Mouse (Mus musculus): Measurements from ENCODE around the gene Fgfr2. TPM values are rescaled to one million over a fixed set of nuclear protein-coding genes. Genes with fewer than 3 reads are reported as not detected.

Fgfr2 gene
- total RNA-seq, 1 experiment: 37.5 TPM

DNA sequence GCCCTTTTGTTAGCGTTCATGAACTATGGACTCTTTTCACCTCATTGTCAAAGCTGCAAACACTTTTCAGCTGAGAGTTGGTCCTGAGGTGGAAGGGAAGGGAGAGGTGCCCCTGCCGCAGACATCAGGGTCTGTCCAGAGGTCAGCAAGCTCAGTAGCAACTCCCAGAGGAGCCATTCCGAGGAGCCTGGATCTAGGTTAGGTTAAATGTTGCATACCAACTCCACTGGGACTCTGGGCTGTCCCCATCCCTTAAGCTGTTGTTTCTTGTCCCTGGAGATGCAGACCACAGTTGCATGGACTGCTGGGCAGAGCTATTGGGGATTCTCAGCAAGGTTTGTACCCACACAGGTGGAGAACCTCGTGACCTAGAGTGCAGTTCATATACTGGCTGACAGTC lies 424.0 kb downstream of the Fgfr2 start:
- Histone ChIP-seq H3K27ac (ENCODE audit: insufficient read depth, low read depth, low read length, poor library complexity, severe bottlenecking) (no peak overlapping the region), H3K4me1 (ENCODE audit: control insufficient read depth in 2 of 2, insufficient read depth in 2 of 2, low read length in 2 of 2, poor library complexity in 1 of 2) (peaks cover 0 to 4% of the 10 kb centered on the region in 2 experiments; a peak in 1 of 4 replicates), H3K9ac (ENCODE audit: insufficient read depth, low read depth, low read length, poor library complexity, severe bottlenecking) (no peak overlapping the region), H3K4me3 (ENCODE audit: insufficient read depth in 1 of 2, low read depth in 1 of 2, low read length in 2 of 2, poor library complexity in 1 of 2, severe bottlenecking in 1 of 2) (no peak overlapping the region), H3K36me3 (ENCODE audit: control insufficient read depth, insufficient read depth, low read length, poor library complexity, severe bottlenecking) (no peaks in the 10 kb centered on the region), H3K9me3 (ENCODE audit: control insufficient read depth, insufficient read depth, low read depth, low read length) (no peaks in the 10 kb centered on the region)
- TF ChIP-seq ZC3H11A (IDR thresholded peaks at IDR 0.05; ENCODE audit: borderline replicate concordance, low read depth, low read length) (no peak), CHD2 (IDR thresholded peaks at IDR 0.05; ENCODE audit: low read depth, low read length) (no peak), MAFK (IDR thresholded peaks at IDR 0.05; ENCODE audit: insufficient read depth, low read depth, low read length) (no peak), HCFC1 (IDR thresholded peaks at IDR 0.05; ENCODE audit: borderline replicate concordance, insufficient read depth, low read length) (no peak), ZNF384 (IDR thresholded peaks at IDR 0.05; ENCODE audit: low read depth, low read length) (no peak)
- in situ Hi-C loops (cut with MboI; ENCODE audit: low sequenced_read_pairs in 2 of 2, unreplicated experiment in 2 of 2): no loop called here
- DNase-seq (ENCODE audit: low read depth, low spot score): no peak

DNA sequence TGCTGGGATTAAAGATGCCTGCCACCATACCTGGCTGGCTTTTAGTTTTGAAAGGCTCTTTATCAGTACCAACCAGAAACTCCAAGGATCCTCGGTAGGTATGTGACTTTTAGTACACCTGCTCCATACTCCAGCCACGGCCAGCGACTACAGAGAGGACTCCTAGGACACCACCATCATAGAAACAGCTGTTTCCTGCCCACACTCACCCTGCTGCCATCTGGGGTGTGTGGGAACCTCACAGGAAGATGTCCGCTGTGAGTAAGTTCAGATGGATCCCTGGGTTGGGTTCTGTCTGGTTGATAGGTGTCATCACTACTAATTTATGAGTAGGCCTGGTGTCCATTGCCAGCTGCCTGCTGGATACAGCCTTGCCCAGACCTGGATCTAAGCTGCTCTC lies 424.4 kb downstream of the Fgfr2 start:
- no peak overlapping the region for H3K27ac ChIP-seq (ENCODE audit: insufficient read depth, low read depth, low read length, poor library complexity, severe bottlenecking)
- in situ Hi-C loops (cut with MboI; ENCODE audit: low sequenced_read_pairs in 2 of 2, unreplicated experiment in 2 of 2): no loop called here
- TF ChIP-seq MAFK (IDR thresholded peaks at IDR 0.05; ENCODE audit: insufficient read depth, low read depth, low read length) (no peak), HCFC1 (IDR thresholded peaks at IDR 0.05; ENCODE audit: borderline replicate concordance, insufficient read depth, low read length) (no peak), ZC3H11A (IDR thresholded peaks at IDR 0.05; ENCODE audit: borderline replicate concordance, low read depth, low read length) (no peak), CHD2 (IDR thresholded peaks at IDR 0.05; ENCODE audit: low read depth, low read length) (no peak), ZNF384 (IDR thresholded peaks at IDR 0.05; ENCODE audit: low read depth, low read length) (no peak)
- H3K9me3 ChIP-seq (ENCODE audit: control insufficient read depth, insufficient read depth, low read depth, low read length): no peaks in the 10 kb centered on the region
- no peaks in the 10 kb centered on the region for H3K36me3 ChIP-seq (ENCODE audit: control insufficient read depth, insufficient read depth, low read length, poor library complexity, severe bottlenecking)
- DNase-seq (ENCODE audit: low read depth, low spot score): no peak
- H3K4me3 ChIP-seq (ENCODE audit: insufficient read depth in 1 of 2, low read depth in 1 of 2, low read length in 2 of 2, poor library complexity in 1 of 2, severe bottlenecking in 1 of 2): no peak overlapping the region
- peaks cover 0 to 4% of the 10 kb centered on the region in 2 experiments; a peak in 1 of 4 replicates for H3K4me1 ChIP-seq (ENCODE audit: control insufficient read depth in 2 of 2, insufficient read depth in 2 of 2, low read length in 2 of 2, poor library complexity in 1 of 2)
- H3K9ac ChIP-seq (ENCODE audit: insufficient read depth, low read depth, low read length, poor library complexity, severe bottlenecking): no peak overlapping the region

- H3K36me3 ChIP-seq (ENCODE audit: control insufficient read depth, insufficient read depth, low read length, poor library complexity, severe bottlenecking): no peaks in the 10 kb centered on the region
- H3K9me3 ChIP-seq (ENCODE audit: control insufficient read depth, insufficient read depth, low read depth, low read length): no peaks in the 10 kb centered on the region
- no peak for DNase-seq (ENCODE audit: low read depth, low spot score)
- H3K4me1 ChIP-seq (ENCODE audit: control insufficient read depth in 2 of 2, insufficient read depth in 2 of 2, low read length in 2 of 2, poor library complexity in 1 of 2): peaks cover 0 to 4% of the 10 kb centered on the region in 2 experiments; a peak in 1 of 4 replicates
- in situ Hi-C loops (cut with MboI; ENCODE audit: low sequenced_read_pairs in 2 of 2, unreplicated experiment in 2 of 2): no loop called here
- H3K27ac ChIP-seq (ENCODE audit: insufficient read depth, low read depth, low read length, poor library complexity, severe bottlenecking): no peak overlapping the region
- no peak overlapping the region for H3K9ac ChIP-seq (ENCODE audit: insufficient read depth, low read depth, low read length, poor library complexity, severe bottlenecking)
- TF ChIP-seq CHD2 (IDR thresholded peaks at IDR 0.05; ENCODE audit: low read depth, low read length) (no peak), HCFC1 (IDR thresholded peaks at IDR 0.05; ENCODE audit: borderline replicate concordance, insufficient read depth, low read length) (no peak), ZC3H11A (IDR thresholded peaks at IDR 0.05; ENCODE audit: borderline replicate concordance, low read depth, low read length) (no peak), MAFK (IDR thresholded peaks at IDR 0.05; ENCODE audit: insufficient read depth, low read depth, low read length) (no peak), ZNF384 (IDR thresholded peaks at IDR 0.05; ENCODE audit: low read depth, low read length) (no peak)
- no peak overlapping the region for H3K4me3 ChIP-seq (ENCODE audit: insufficient read depth in 1 of 2, low read depth in 1 of 2, low read length in 2 of 2, poor library complexity in 1 of 2, severe bottlenecking in 1 of 2)
Observed at GRCm38 (mm10) chr7:132697258-132697796, 425.8 kb downstream of the Fgfr2 start.

DNA sequence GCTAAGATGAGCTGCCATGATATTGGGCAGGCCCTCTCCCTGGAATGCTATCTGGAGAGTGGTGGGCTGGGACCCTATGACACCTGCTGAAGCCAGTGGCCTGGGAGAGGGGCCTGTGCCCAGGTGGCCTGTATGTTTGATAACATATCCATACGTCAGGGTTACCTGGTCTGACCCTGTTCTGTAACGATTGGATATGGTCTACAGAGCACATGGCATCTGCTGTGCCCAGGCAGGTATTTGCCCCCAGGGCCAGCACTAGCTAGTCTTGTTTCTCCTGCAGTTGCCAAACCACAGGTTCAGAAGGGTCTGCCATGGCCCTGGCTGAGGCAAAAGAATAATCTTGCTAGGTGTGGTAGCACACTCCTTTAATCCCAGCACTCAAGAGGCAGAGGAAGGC lies 429.6 kb downstream of the Fgfr2 start:
- DNase-seq (ENCODE audit: low read depth, low spot score): no peak
- Histone ChIP-seq H3K9me3 (ENCODE audit: control insufficient read depth, insufficient read depth, low read depth, low read length) (no peaks in the 10 kb centered on the region), H3K4me1 (ENCODE audit: control insufficient read depth in 2 of 2, insufficient read depth in 2 of 2, low read length in 2 of 2, poor library complexity in 1 of 2) (peaks cover 0 to 3% of the 10 kb centered on the region in 2 experiments; a peak in 1 of 4 replicates), H3K9ac (ENCODE audit: insufficient read depth, low read depth, low read length, poor library complexity, severe bottlenecking) (no peak overlapping the region), H3K4me3 (ENCODE audit: insufficient read depth in 1 of 2, low read depth in 1 of 2, low read length in 2 of 2, poor library complexity in 1 of 2, severe bottlenecking in 1 of 2) (no peak overlapping the region), H3K36me3 (ENCODE audit: control insufficient read depth, insufficient read depth, low read length, poor library complexity, severe bottlenecking) (no peaks in the 10 kb centered on the region), H3K27ac (ENCODE audit: insufficient read depth, low read depth, low read length, poor library complexity, severe bottlenecking) (no peak overlapping the region)
- no peak for TF ChIP-seq ZNF384 (IDR thresholded peaks at IDR 0.05; ENCODE audit: low read depth, low read length)
- no peak for TF ChIP-seq CHD2 (IDR thresholded peaks at IDR 0.05; ENCODE audit: low read depth, low read length)
- no peak for TF ChIP-seq MAFK (IDR thresholded peaks at IDR 0.05; ENCODE audit: insufficient read depth, low read depth, low read length)
- no peak for TF ChIP-seq ZC3H11A (IDR thresholded peaks at IDR 0.05; ENCODE audit: borderline replicate concordance, low read depth, low read length)
- no peak for TF ChIP-seq HCFC1 (IDR thresholded peaks at IDR 0.05; ENCODE audit: borderline replicate concordance, insufficient read depth, low read length)
- in situ Hi-C loops (cut with MboI; ENCODE audit: low sequenced_read_pairs in 2 of 2, unreplicated experiment in 2 of 2): no loop called here
